Mouse (Mus musculus) heart, postnatal 0 days (tissue): ENCODE results near the gene Gsto1. TPM values are rescaled to one million over a fixed set of nuclear protein-coding genes. Genes with fewer than 3 reads are reported as not detected.

Experiments
- ATAC-seq: fragments of 200-750 bp; cut with Nextera tagmentation; 2 replicates; pipeline ENCODE4 v1.8.0; 2017; ENCODE audit warnings: low read depth, moderate number of reproducible peaks, moderate library complexity; ENCODE audit not compliant: insufficient read depth
- DNase-seq: peaks from one replicate; pipeline ENCODE4 v3.0.0-alpha.2; 2016; ENCODE audit warnings: low spot score
- H3K27ac ChIP-seq: fragments of 300-500 bp; sonication (generic); 2 replicates; pipeline ENCODE4 v1.5.1; 2014; ENCODE audit warnings: low read depth, mild to moderate bottlenecking
- H3K27me3 ChIP-seq: fragments of 300-500 bp; sonication (generic); 2 replicates; pipeline ENCODE4 v1.6.1; 2014; ENCODE audit warnings: low read length, mixed read lengths; ENCODE audit not compliant: control insufficient read depth, insufficient read depth
- H3K36me3 ChIP-seq: fragments of 300-500 bp; sonication (generic); replicated peaks from 2 replicates; pipeline ENCODE4 v1.6.1; 2014; ENCODE audit warnings: low read length, mixed read lengths; ENCODE audit not compliant: control insufficient read depth, insufficient read depth
- H3K4me1 ChIP-seq: fragments of 300-500 bp; sonication (generic); 2 replicates; pipeline ENCODE4 v1.6.1; 2014; ENCODE audit warnings: antibody characterized with exemption; ENCODE audit not compliant: control insufficient read depth, insufficient read depth
- H3K4me2 ChIP-seq: fragments of 300-500 bp; sonication (generic); 2 replicates; pipeline ENCODE4 v1.6.1; 2014; ENCODE audit warnings: low read depth, mild to moderate bottlenecking, low read length, moderate library complexity
- H3K4me3 ChIP-seq: fragments of 300-500 bp; sonication (generic); 2 replicates; pipeline ENCODE4 v1.5.1; 2014; ENCODE audit warnings: low read depth, low read length
- H3K9ac ChIP-seq: fragments of 300-500 bp; sonication (generic); replicated peaks from 2 replicates; pipeline ENCODE4 v1.6.1; 2014; ENCODE audit warnings: low read depth, low read length, mixed read lengths
- H3K9me3 ChIP-seq: fragments of 300-500 bp; sonication (generic); replicated peaks from 2 replicates; pipeline ENCODE4 v1.6.1; 2016; ENCODE audit warnings: low read length; ENCODE audit not compliant: control insufficient read depth
- CTCF ChIP-seq: IDR thresholded peaks from 2 replicates; pipeline ENCODE4 v1.5.1; 2016; ENCODE audit warnings: antibody characterized with exemption, control low read depth, low read depth
- EP300 ChIP-seq: IDR thresholded peaks from 2 replicates; pipeline ENCODE4 v1.6.1; 2016; ENCODE audit warnings: antibody characterized with exemption, low read depth
- WGBS: fragments of 180-500 bp; shearing (Covaris S2); extraction: QIAGEN DNeasy Blood & Tissue Kit; methylation state at CpG from one replicate; pipeline ENCODE4 v1.1.7; 2014; 5-methylcytosine and 5-hydroxymethylcytosine counted together
- polyA plus RNA-seq: library from polyadenylated mRNA; unstranded; fragments of >200 nt; fragmentation: Nextera tagmentation; extraction: Ambion mirVana; gene quantifications from 2 replicates; pipeline ENCODE4 v1.2.1, GENCODE M21; 2015
- total RNA-seq: library from RNA; depleted of rRNA; stranded (reverse); fragments of >200 nt; gene quantifications from 2 replicates; pipeline ENCODE4 v1.2.3, GENCODE M21; 2014; ENCODE audit warnings: low replicate concordance

Gene Gsto1
- total and polyA plus RNA-seq, 2 experiments from 2014 or later: 127 to 146 TPM

GRCm38 (mm10) chr19:47876252-47876651 is 21.5 kb downstream of the Gsto1 start:
- whole genome bisulfite sequencing: 39% methylated on average over 15 of the region's 15 CpGs
- H3K4me1 ChIP-seq: no peaks in the 10 kb centered on the region
- H3K36me3 ChIP-seq: no peaks in the 10 kb centered on the region
- no peak overlapping the region for H3K4me3 ChIP-seq
- H3K4me2 ChIP-seq: no peak overlapping the region
- TF ChIP-seq EP300 (no peak), CTCF (no peak)
- H3K27ac ChIP-seq: no peak overlapping the region
- H3K9ac ChIP-seq: no peak overlapping the region
- ATAC-seq: 0 out of 2 replicates have a peak, but pooled peaks have one; percentile 30
- no peaks in the 10 kb centered on the region for H3K9me3 ChIP-seq
- H3K27me3 ChIP-seq: no peaks in the 10 kb centered on the region
- no peak for DNase-seq

GRCm38 (mm10) chr19:47881538-47881937 is 26.8 kb downstream of the Gsto1 start:
- TF ChIP-seq EP300 (no peak), CTCF (no peak)
- WGBS: 71% methylated on average over 7 of the region's 7 CpGs
- no peak for ATAC-seq

GRCm38 (mm10) chr19:47882151-47882881 is 27.5 kb downstream of the Gsto1 start:
- ATAC-seq: peak; percentile 49; the same call in 1 of the 2 replicates

More at GRCm38 (mm10) chr19:47881538-47881937, 26.8 kb downstream of the Gsto1 start:
- Histone ChIP-seq H3K36me3 (no peaks in the 10 kb centered on the region), H3K4me1 (peaks cover 19% of the 10 kb centered on the region), H3K4me2 (no peak overlapping the region), H3K9me3 (no peaks in the 10 kb centered on the region), H3K27me3 (no peaks in the 10 kb centered on the region), H3K9ac (no peak overlapping the region), H3K27ac (no peak overlapping the region), H3K4me3 (no peak overlapping the region)
- DNase-seq: no peak

GRCm38 (mm10) chr19:47882882-47883254 is 28.1 kb downstream of the Gsto1 start:
- Histone ChIP-seq H3K4me2 (no peak overlapping the region), H3K27ac (no peak overlapping the region), H3K4me3 (no peak overlapping the region), H3K36me3 (no peaks in the 10 kb centered on the region), H3K4me1 (peaks cover 28% of the 10 kb centered on the region), H3K27me3 (no peaks in the 10 kb centered on the region), H3K9ac (no peak overlapping the region), H3K9me3 (no peaks in the 10 kb centered on the region)
- ATAC-seq: no peak
- TF ChIP-seq EP300 (no peak), CTCF (no peak)
- no peak for DNase-seq
- WGBS: 57% methylated on average over 9 of the region's 9 CpGs

More at GRCm38 (mm10) chr19:47882151-47882881, 27.5 kb downstream of the Gsto1 start:
- H3K36me3 ChIP-seq: no peaks in the 10 kb centered on the region
- H3K27ac ChIP-seq: no peak overlapping the region
- H3K9ac ChIP-seq: no peak overlapping the region
- H3K4me3 ChIP-seq: no peak overlapping the region
- WGBS: 18% methylated on average over 11 of the region's 11 CpGs
- H3K4me1 ChIP-seq: peaks cover 27% of the 10 kb centered on the region
- H3K9me3 ChIP-seq: no peaks in the 10 kb centered on the region
- no peak overlapping the region for H3K4me2 ChIP-seq
- TF ChIP-seq EP300 (no peak), CTCF (peak; percentile 100)
- H3K27me3 ChIP-seq: no peaks in the 10 kb centered on the region
- peak; percentile 90 for DNase-seq

GRCm38 (mm10) chr19:47884296-47885085 is 29.7 kb downstream of the Gsto1 start:
- Histone ChIP-seq H3K4me1 (peaks cover 28% of the 10 kb centered on the region), H3K36me3 (no peaks in the 10 kb centered on the region), H3K9ac (no peak overlapping the region), H3K4me2 (0 out of 2 replicates have a peak overlapping the region, but pooled peaks have one; percentile 8), H3K4me3 (no peak overlapping the region), H3K9me3 (no peaks in the 10 kb centered on the region), H3K27me3 (no peaks in the 10 kb centered on the region), H3K27ac (peak overlapping the region; percentile 80; the same call in 1 of the 2 replicates)
- TF ChIP-seq EP300: no peak
- TF ChIP-seq CTCF: no peak
- 68% methylated on average over 13 of the region's 13 CpGs for WGBS
- DNase-seq (no peak), ATAC-seq (0 out of 2 replicates have a peak, but pooled peaks have one; percentile 1)
